Mouse (Mus musculus) liver, embryonic 14.5 days (tissue): Measurements from ENCODE around the gene Snrnp35.

Source experiments
- CTCF ChIP-seq: IDR thresholded peaks from 2 replicates; pipeline ENCODE4 v1.5.1; 2016; ENCODE audit warnings: antibody characterized with exemption, low read depth, control low read depth
- EP300 ChIP-seq: IDR thresholded peaks from 2 replicates; pipeline ENCODE4 v1.6.1; 2016; ENCODE audit warnings: antibody characterized with exemption, low read depth

DNA sequence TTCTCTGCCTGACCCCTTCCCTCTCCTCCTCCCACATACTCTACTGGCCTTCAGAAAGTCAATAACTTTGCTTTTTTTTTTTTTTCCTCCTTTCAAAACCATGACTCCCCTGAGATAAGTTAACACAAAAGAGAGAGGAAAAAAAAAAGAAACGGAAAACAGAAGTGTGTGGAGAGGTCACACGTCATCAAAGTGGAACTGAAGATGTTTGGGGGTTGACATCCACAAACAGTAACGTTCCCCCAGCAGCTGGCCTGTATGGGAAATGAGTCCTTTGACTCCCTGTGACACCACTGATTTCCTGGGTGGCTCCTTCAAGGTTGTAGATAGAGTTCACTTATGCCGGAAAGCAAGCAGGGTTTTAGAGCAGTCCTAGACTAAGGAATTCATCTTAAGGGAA, 2.8 kb upstream of the Snrnp35 start:
- TF ChIP-seq CTCF (no peak), EP300 (no peak)
